Mouse (Mus musculus) hindlimb bud, embryonic 11.5 days (tissue): ENCODE measurements around the gene Slc25a11.

ENCODE experiments used
- DNase-seq: peaks from one replicate; pipeline ENCODE4 v3.0.0-alpha.2; 2012; ENCODE audit warnings: low read depth, low spot score; ENCODE audit errors: extremely low spot score

Slc25a11 gene

GRCm38 (mm10) chr11:70668335-70668770, 21.1 kb upstream of the Slc25a11 start:
- DNase-seq: no peak

- no peak for DNase-seq
Observed at GRCm38 (mm10) chr11:70667271-70668150, 20.2 kb upstream of the Slc25a11 start.

- DNase-seq: no peak
Observed at GRCm38 (mm10) chr11:70666687-70667086, 19.4 kb upstream of the Slc25a11 start.

- DNase-seq: no peak
Observed at GRCm38 (mm10) chr11:70664741-70665140, 17.5 kb upstream of the Slc25a11 start.

GRCm38 (mm10) chr11:70663957-70664356, 16.7 kb upstream of the Slc25a11 start:
- no peak for DNase-seq

- no peak for DNase-seq
Observed at GRCm38 (mm10) chr11:70663101-70663500, 15.8 kb upstream of the Slc25a11 start.

GRCm38 (mm10) chr11:70660571-70660970, 13.3 kb upstream of the Slc25a11 start:
- DNase-seq: no peak

GRCm38 (mm10) chr11:70658942-70659341, 11.7 kb upstream of the Slc25a11 start:
- no peak for DNase-seq

GRCm38 (mm10) chr11:70658521-70658920, 11.2 kb upstream of the Slc25a11 start:
- DNase-seq: no peak

- DNase-seq: no peak
Observed at GRCm38 (mm10) chr11:70657991-70658390, 10.7 kb upstream of the Slc25a11 start.

- no peak for DNase-seq
Observed at GRCm38 (mm10) chr11:70657573-70657972, 10.3 kb upstream of the Slc25a11 start.

GRCm38 (mm10) chr11:70656964-70657363, 9.7 kb upstream of the Slc25a11 start, which contains the start of gene Eno3:
Eno3 (plus strand) TSS chr11:70657202.
- no peak for DNase-seq

GRCm38 (mm10) chr11:70656456-70656927, 9.2 kb upstream of the Slc25a11 start:
- DNase-seq: no peak

GRCm38 (mm10) chr11:70655571-70656455, 8.5 kb upstream of the Slc25a11 start:
- no peak for DNase-seq

- no peak for DNase-seq
Observed at GRCm38 (mm10) chr11:70654923-70655570, 7.8 kb upstream of the Slc25a11 start.

- no peak for DNase-seq
Observed at GRCm38 (mm10) chr11:70654198-70654922, 7.1 kb upstream of the Slc25a11 start, which contains the start of gene Pfn1. Pfn1 (minus strand) TSS chr11:70654644.

GRCm38 (mm10) chr11:70653345-70654197, 6.3 kb upstream of the Slc25a11 start:
- DNase-seq: no peak

GRCm38 (mm10) chr11:70652884-70653344, 5.6 kb upstream of the Slc25a11 start:
- no peak for DNase-seq
